Mouse (Mus musculus) neural tube, embryonic 10.5 days (tissue): ENCODE results near the gene Kcnq2.

Source experiments
- DNase-seq: peaks from one replicate; pipeline ENCODE4 v3.0.0-alpha.2; 2017; ENCODE audit warnings: low spot score; ENCODE audit errors: extremely low spot score

Gene Kcnq2

GRCm38 (mm10) chr2:181104111-181104510 is 31.0 kb downstream of the Kcnq2 start:
- DNase-seq, result no peak

GRCm38 (mm10) chr2:181102161-181102560 is 32.9 kb downstream of the Kcnq2 start:
- DNase-seq, result peak; percentile 19

- DNase-seq, result no peak
These were observed 33.5 kb downstream of the Kcnq2 start for GRCm38 (mm10) chr2:181101626-181102025.

DNA sequence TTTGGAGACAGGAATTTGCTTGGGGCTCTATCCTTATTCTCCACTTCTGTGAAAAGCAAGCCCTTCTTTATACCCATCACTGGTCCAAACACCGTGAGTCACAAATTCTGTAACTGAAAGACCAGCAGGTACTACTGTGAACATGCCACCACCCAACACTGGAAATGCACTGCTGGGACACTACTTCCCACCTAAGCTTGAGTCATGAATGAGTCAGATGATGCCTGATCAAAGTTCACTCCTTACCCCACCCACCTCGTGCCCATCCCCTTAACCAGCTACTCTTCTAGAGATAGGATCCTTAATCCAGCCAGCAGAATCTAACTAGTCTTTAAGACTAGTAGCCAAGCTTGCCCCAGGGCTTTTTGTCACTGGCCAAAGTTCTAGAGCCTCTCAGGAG is 35.0 kb downstream of the Kcnq2 start:
- no peak for DNase-seq

DNA sequence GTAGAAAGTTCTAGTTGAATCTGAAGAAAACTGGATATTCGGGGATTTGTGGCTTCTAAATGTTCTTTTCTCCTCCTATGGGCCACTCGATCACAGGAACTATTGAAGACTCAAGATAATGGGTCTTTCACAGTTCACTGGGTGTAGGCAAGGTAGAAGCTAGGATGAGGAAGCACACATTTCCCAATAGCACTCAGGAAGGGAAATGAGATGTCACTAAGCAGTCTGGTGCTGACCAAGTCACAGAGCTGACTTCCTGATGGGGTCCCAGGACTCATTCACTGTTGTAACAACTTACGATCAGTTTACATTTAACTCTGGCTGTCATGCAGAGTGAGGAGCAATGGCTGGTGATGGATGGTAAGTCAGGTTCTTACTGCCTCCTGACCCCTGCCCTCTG is 45.0 kb downstream of the Kcnq2 start:
- no peak for DNase-seq

- DNase-seq, result no peak
These were observed 50.1 kb downstream of the Kcnq2 start for GRCm38 (mm10) chr2:181084997-181085396.

GRCm38 (mm10) chr2:181083945-181084344 is 51.2 kb downstream of the Kcnq2 start:
- no peak for DNase-seq

- DNase-seq, result no peak
These were observed 54.2 kb downstream of the Kcnq2 start for GRCm38 (mm10) chr2:181080886-181081285.

DNA sequence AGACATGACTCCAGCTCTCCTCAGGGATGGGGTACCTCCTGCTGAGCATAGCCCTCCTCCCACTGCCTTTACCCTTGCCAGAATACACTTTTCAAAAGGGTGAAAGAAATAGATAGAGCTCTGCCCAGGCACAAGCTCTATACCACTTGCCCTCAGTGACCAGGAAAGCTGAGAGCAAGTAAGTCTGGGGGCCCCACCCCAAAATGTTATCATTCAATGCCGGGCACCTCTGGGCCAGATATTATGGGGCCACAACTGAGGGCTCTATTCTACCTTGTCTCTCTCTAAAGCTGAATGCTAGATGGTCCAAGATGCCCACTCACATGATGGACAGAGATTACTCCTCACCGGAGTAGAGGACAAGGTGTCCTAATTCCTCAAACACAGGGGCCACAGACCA is 55.6 kb downstream of the Kcnq2 start:
- DNase-seq, result no peak

GRCm38 (mm10) chr2:181078908-181079307 is 56.2 kb downstream of the Kcnq2 start:
- no peak for DNase-seq

DNA sequence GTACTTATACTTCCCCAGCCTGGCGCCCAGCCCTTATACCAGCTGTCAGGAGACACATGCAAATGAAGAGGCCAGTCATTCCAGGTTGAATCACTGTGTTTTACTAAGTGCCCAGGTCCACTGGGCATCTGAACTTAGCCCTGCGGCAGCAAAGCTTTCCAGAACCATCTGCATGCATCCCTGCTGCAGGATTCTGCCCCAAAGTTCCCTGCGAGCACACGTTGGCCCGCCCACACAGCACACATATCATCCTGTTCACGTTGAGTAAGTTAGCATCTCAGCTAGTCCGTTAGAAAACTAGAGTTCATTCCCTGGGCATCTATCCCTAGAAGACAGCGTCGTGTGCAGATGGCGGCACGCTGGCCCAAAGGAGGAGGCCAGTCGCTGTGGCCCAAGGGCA is 59.6 kb downstream of the Kcnq2 start:
- no peak for DNase-seq

- no peak for DNase-seq
These were observed 62.7 kb downstream of the Kcnq2 start for GRCm38 (mm10) chr2:181072403-181072714.

DNA sequence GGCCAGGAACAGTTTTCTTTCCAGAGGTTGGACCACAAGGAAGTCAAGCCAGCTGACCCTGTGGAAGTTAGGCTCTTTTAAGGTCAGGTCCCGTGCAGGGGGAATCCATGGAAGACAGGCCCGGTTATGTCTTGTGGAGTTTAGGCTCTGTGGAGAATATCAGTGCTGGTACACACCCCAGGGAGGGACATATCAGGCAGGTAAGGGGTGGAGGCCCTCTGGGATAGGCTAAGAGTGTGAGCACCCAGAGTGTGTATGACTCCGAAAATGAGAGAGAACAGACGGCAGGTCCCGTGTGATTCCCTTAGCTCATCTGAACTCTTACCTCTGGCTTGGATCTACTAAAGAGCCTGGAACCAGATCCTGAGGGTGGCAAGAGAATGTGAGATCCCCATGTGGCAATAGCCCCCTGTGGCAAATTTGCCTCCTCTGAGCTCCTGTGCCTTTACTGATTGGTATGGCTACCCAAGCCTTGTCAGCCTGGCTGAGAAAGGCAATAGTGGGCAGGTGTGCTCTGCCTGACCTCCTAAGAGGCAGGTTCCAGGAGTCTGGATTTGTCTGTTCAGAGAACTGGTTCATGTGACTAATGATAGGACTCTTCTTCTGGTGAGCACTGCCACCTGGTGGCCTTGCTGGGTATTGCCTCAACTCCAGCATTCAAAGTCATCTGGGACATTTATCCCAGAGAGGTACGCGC is 63.2 kb downstream of the Kcnq2 start:
- DNase-seq, result peak; percentile 89

GRCm38 (mm10) chr2:181070136-181070535 is 65.0 kb downstream of the Kcnq2 start:
- no peak for DNase-seq

DNA sequence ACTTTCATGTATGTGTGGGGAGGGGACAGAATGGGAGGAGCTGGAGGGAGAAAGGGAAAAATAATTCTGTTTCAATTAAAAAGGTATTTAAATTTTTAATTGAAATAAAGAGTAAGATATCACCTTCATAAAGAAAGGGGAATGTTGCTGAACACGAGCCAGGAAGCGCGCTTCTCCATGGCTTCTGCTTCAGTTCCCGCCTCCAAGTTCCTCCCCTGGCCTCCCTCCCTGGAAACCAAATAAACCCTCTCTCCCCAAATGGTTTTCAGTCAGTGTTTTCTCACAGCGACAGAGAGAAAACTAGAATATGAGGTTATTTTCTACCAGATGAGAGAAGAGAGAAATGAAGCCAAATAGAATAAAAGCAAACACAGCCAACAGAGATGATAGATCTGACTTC is 66.6 kb downstream of the Kcnq2 start:
- no peak for DNase-seq

- DNase-seq, result no peak
These were observed 69.3 kb downstream of the Kcnq2 start for GRCm38 (mm10) chr2:181065827-181066226.

DNA sequence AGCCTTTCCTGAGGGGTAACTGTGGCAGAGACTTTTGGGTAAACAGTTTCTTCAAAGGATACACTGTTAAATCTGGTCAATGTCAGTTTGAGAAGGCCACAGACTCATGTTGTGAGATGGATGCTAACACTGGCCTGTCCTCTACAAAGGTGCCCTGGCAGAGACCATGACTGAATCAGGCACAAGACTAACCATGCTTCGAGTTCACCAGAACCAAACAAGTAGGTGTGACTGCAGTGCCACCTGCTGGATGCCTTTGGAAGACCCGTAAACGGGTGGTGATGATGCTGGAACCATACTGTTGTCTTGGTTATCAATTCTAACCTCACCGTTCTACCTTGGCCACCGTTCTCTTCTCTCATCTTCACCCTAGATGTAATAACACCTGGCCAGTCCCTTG is 75.0 kb downstream of the Kcnq2 start:
- peak; percentile 85 for DNase-seq

- DNase-seq, result no peak
These were observed 76.9 kb downstream of the Kcnq2 start for GRCm38 (mm10) chr2:181058193-181058592.

DNA sequence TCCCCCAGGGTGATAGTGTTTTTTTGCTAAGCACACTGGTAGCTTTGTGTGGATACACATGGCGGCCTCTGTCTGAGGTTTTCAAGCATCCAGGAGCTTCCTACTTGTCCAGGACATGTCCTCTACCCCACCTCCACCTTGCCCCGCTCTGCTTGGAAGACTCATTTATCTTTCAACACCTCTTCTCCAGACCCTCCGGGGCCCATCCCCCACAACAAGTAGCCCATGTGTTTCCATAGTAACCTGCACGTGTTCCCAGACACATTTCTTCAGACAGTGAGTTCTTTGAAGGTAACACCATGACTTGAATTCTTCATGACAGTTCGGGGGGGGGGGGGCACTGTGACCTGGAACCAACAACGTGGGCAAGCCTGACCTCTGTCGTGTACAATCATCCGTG is 77.8 kb downstream of the Kcnq2 start:
- DNase-seq, result no peak

GRCm38 (mm10) chr2:181052171-181052570 is 82.9 kb downstream of the Kcnq2 start:
- no peak for DNase-seq

- DNase-seq, result no peak
These were observed 86.1 kb downstream of the Kcnq2 start for GRCm38 (mm10) chr2:181048986-181049385.

GRCm38 (mm10) chr2:181048252-181048945 is 86.7 kb downstream of the Kcnq2 start:
- no peak for DNase-seq

DNA sequence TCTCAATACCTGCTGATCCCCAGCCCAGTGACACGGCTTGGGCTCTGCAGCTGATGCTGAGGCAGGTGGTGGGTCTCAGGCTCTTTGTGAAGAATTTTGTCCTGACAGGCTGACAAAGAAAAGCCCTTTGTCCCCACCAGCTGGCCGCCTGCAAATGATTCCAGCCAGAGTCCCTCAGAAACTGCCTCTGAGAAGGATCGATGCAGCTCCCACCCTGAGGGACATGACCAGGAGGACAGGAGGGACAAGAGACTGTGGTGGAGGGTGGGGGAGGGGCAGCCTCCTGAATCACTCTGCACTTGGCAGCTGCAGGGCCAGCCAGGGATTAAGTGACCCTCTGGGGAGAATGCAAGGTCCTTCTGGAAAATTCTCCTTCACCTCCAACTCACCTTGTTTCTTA is 91.1 kb downstream of the Kcnq2 start:
- peak; percentile 51 for DNase-seq
